8 mouse cellular contexts compared by ENCODE assay signal in genomic region chr8:120505082-120505511, GRCm38 (mm10).
A peak's percentile ranks its signal among the peaks of the same experiment; 100 is the strongest.
DNase-seq lines count a peak whose midpoint lies in the region; ATAC-seq and TF ChIP-seq lines count a peak whose summit lies in the region.

No protein-coding gene starts in this region.

- peaks cover 3% of the 10 kb centered on the region for H3K79me2 ChIP-seq in heart, adult 2 months (replicated peaks; ENCODE audit: control insufficient read depth, insufficient read depth, low read length)

- ATAC-seq in cerebellum, adult (ENCODE audit: insufficient number of reproducible peaks, low FRiP score, low TSS enrichment): peak; percentile 49; the same call in 1 of the 2 replicates
- peak; percentile 48; the same call in 1 of the 2 replicates for ATAC-seq in forebrain, postnatal 0 days
- ATAC-seq in liver, embryonic 15.5 days (ENCODE audit: insufficient read depth): no peak
- no peak for ATAC-seq in stomach, postnatal 0 days (ENCODE audit: low FRiP score, low TSS enrichment)

- H3K4me2 ChIP-seq in forebrain, postnatal 0 days (ENCODE audit: low read depth): peak overlapping the region; percentile 56
- H3K4me2 ChIP-seq in liver, embryonic 15.5 days: peak overlapping the region; percentile 45
- H3K4me2 ChIP-seq in stomach, postnatal 0 days (replicated peaks; ENCODE audit: low read depth): peak overlapping the region; percentile 29; the same call in 1 of the 2 replicates

- no peak for TF ChIP-seq POLR2A in heart, adult 2 months (IDR thresholded peaks at IDR 0.05; ENCODE audit: insufficient read depth, low read depth, low read length)

- TF ChIP-seq CTCF in heart, adult 2 months (IDR thresholded peaks at IDR 0.05): no peak
- TF ChIP-seq CTCF in forebrain, postnatal 0 days (IDR thresholded peaks at IDR 0.05; ENCODE audit: low read depth): no peak
- no peak for TF ChIP-seq CTCF in stomach, postnatal 0 days (IDR thresholded peaks at IDR 0.05; ENCODE audit: low read depth)

- no peaks in the 10 kb centered on the region for H3K27me3 ChIP-seq in heart, adult 2 months (ENCODE audit: control insufficient read depth, insufficient read depth, low read length)
- no peaks in the 10 kb centered on the region for H3K27me3 ChIP-seq in forebrain, postnatal 0 days (ENCODE audit: insufficient read depth, low read length)
- H3K27me3 ChIP-seq in liver, embryonic 15.5 days: no peaks in the 10 kb centered on the region
- no peaks in the 10 kb centered on the region for H3K27me3 ChIP-seq in stomach, postnatal 0 days (ENCODE audit: control insufficient read depth, insufficient read depth, low read length)

- TF ChIP-seq EP300 in heart, adult 2 months (IDR thresholded peaks at IDR 0.05; ENCODE audit: insufficient read depth, low read depth, low read length): no peak
- TF ChIP-seq EP300 in stomach, postnatal 0 days (optimal IDR thresholded peaks at IDR 0.05): no peak

- intact Hi-C loops in heart, adult 2 months (cut with DNase I): loop anchor here (2.0 to 5.0 kb wide), 2 partner anchors 14 to 98 kb away; no protein-coding TSS in a partner anchor

- H3K4me3 ChIP-seq in heart, adult 2 months: peak overlapping the region; percentile 29
- peak overlapping the region; percentile 20 for H3K4me3 ChIP-seq in forebrain, postnatal 0 days (ENCODE audit: low read depth, low read length)
- no peak overlapping the region for H3K4me3 ChIP-seq in liver, embryonic 15.5 days (replicated peaks)
- no peak overlapping the region for H3K4me3 ChIP-seq in stomach, postnatal 0 days (ENCODE audit: low read depth, low read length)

- WGBS in heart, adult 2 months: 20% methylated on average over 19 of the region's 19 CpGs
- 3% methylated on average over 19 of the region's 19 CpGs for WGBS in forebrain, postnatal 0 days
- WGBS in liver, embryonic 15.5 days (ENCODE audit: insufficient replicate concordance): 18% methylated on average over 19 of the region's 19 CpGs
- 16% methylated on average over 19 of the region's 19 CpGs for WGBS in stomach, postnatal 0 days

- H3K27ac ChIP-seq in heart, adult 2 months: peak overlapping the region; percentile 64
- peak overlapping the region; percentile 80 for H3K27ac ChIP-seq in forebrain, postnatal 0 days (ENCODE audit: low read depth, low read length)
- H3K27ac ChIP-seq in liver, embryonic 15.5 days (replicated peaks): peak overlapping the region; percentile 24; the same call in 1 of the 2 replicates
- 0 out of 2 replicates have a peak overlapping the region, but pooled peaks have one; percentile 49 for H3K27ac ChIP-seq in stomach, postnatal 0 days (replicated peaks)

- peak overlapping the region; percentile 53; the same call in 1 of the 2 replicates for H3K9ac ChIP-seq in heart, adult 2 months (ENCODE audit: low read depth, low read length)
- H3K9ac ChIP-seq in forebrain, postnatal 0 days: peak overlapping the region; percentile 50
- H3K9ac ChIP-seq in liver, embryonic 15.5 days: peak overlapping the region; percentile 28; the same call in 1 of the 2 replicates
- H3K9ac ChIP-seq in stomach, postnatal 0 days (ENCODE audit: low read length): peak overlapping the region; percentile 35; the same call in 1 of the 2 replicates

- H3K9me3 ChIP-seq in forebrain, postnatal 0 days (ENCODE audit: low read length): no peaks in the 10 kb centered on the region
- no peaks in the 10 kb centered on the region for H3K9me3 ChIP-seq in liver, embryonic 15.5 days (replicated peaks)
- no peaks in the 10 kb centered on the region for H3K9me3 ChIP-seq in stomach, postnatal 0 days (ENCODE audit: control insufficient read depth, low read length)

- peak in 1 of 2 experiments; percentile 63 for DNase-seq in heart, adult 2 months
- DNase-seq in heart, adult 8-10 months (ENCODE audit: low spot score): no peak
- peak; percentile 54 for DNase-seq in forebrain, postnatal 0 days
- no peak for DNase-seq in stomach, postnatal 0 days (ENCODE audit: low spot score)
- DNase-seq in T-cell, adult 2 months (ENCODE audit: low spot score): no peak
- no peak for DNase-seq in gastrocnemius, postnatal 25 days

- H3K4me1 ChIP-seq in heart, adult 2 months (ENCODE audit: control insufficient read depth, insufficient read depth, low read length): peaks cover 14% of the 10 kb centered on the region
- H3K4me1 ChIP-seq in forebrain, postnatal 0 days (ENCODE audit: insufficient read depth): peaks cover 42% of the 10 kb centered on the region
- H3K4me1 ChIP-seq in liver, embryonic 15.5 days (replicated peaks): peaks cover 99% of the 10 kb centered on the region
- peaks cover 27% of the 10 kb centered on the region for H3K4me1 ChIP-seq in stomach, postnatal 0 days (replicated peaks; ENCODE audit: control insufficient read depth, insufficient read depth)

- no peaks in the 10 kb centered on the region for H3K36me3 ChIP-seq in heart, adult 2 months (ENCODE audit: control insufficient read depth, insufficient read depth, low read length)
- no peaks in the 10 kb centered on the region for H3K36me3 ChIP-seq in forebrain, postnatal 0 days (ENCODE audit: insufficient read depth)
- peaks cover 8% of the 10 kb centered on the region; the same call in 1 of the 2 replicates for H3K36me3 ChIP-seq in liver, embryonic 15.5 days (replicated peaks)
- no peaks in the 10 kb centered on the region for H3K36me3 ChIP-seq in stomach, postnatal 0 days (ENCODE audit: control insufficient read depth, insufficient read depth, low read length)

Comparison
In these comparisons a context has a peak if more than half of its experiments do, and no peak if none do; other contexts are left out.
1. H3K27ac ChIP-seq: peak in every context shown above with its lines; median percentile 80 in forebrain, postnatal 0 days; 64 in heart, adult 2 months; 49 in stomach, postnatal 0 days; 24 in liver, embryonic 15.5 days.
2. H3K4me3 ChIP-seq: peak in heart, adult 2 months (single experiment) and forebrain, postnatal 0 days (single experiment); none in liver, embryonic 15.5 days (single experiment) and stomach, postnatal 0 days (single experiment).
3. ATAC-seq: peak in cerebellum, adult (single experiment) and forebrain, postnatal 0 days (single experiment); none in liver, embryonic 15.5 days (single experiment) and stomach, postnatal 0 days (single experiment).
4. Peak in every context shown above with its lines, with median percentiles within 50 percentile points of each other: H3K9ac ChIP-seq and H3K4me2 ChIP-seq.